Mouse (Mus musculus) spleen, adult 10 weeks (tissue): ENCODE data around the gene Dnm1l. TPM values are rescaled to one million over a fixed set of nuclear protein-coding genes. Genes with fewer than 3 reads are reported as not detected.

Source experiments
- polyA plus RNA-seq: library from polyadenylated mRNA; stranded (reverse); fragments of 350-450 nt; fragmentation: Illumina TruSeq; extraction: RNeasy Lipid Tissue Mini Kit (QIAGEN cat#74804); gene quantifications from one replicate; pipeline ENCODE4 v1.2.3, GENCODE M21; 2015; ENCODE audit warnings: low replicate concordance; ENCODE audit not compliant: insufficient read depth

Dnm1l gene
- polyA plus RNA-seq, result 112 TPM

DNA sequence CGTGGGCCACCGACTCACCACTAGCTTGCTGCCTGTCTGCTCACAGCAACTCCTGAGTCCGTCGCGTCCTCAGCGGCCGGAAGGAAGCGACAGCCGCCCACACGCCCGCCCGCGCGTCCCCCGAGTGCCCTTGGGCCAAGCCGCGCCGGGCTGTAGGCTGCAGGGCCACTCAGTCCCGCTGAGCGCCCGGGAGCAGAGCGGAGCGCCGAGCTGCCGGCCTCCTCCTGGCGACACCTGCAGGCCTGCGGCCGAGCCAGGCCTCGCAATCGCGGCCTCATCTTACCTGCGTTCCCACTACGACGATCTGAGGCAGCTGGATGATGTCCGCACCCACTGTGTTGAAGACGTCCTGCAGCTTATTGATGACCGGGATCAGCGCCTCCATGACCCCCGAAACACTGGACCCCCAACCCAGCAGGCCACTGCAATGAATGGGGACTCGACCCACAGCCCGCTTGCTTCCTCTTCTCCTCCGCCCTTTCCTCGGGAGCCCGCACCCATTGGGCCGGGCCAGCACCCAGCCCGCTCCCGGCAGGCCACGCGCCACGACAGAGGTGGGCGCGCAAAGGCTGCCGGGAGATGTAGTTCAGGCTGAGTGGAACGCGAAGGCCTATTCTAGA is at the start of gene Dnm1l:
Dnm1l (minus strand) TSS at position 479 of the 620 bp plus-strand sequence.

DNA sequence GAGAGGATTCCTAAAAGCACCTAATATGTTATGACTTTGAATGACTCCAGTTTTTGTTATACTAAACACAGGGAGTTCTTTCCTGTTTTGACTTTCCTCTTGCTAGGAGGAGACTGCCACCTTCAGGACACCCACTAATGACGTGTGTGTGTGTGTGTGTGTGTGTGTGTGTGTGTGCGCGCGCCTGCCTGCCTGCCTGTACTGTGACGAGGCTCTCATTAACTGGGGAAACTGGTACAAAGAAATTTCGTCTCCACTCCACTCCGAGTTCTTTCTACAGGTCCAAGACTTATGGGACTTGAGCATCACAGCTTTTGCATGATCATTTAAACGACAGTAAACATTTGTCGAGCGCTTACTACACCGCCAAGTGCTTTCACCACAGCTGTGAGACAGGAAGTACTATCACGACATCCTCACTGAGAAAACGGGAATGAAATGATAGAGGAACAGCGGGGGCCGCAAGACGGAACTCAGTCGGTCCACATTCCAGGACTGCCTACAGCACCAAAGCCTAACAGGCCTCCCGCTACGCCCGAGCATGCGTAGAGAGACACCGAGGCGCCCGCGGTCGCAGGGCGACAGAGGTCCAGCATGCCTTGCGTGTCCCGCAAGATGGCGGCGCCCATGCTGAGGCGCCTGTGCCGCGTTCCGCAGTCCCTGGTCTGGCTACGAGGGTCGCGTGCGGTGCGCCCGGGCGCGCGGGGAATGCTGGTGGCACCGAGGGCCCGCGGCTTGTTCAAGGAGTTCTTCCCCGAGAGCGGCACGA is 56.2 kb downstream of the Dnm1l start, which contains the start of gene Yars2:
Yars2 (plus strand) TSS at position 597 of the 769 bp plus-strand sequence.

Other genes starting within 250 kb of the Dnm1l start
- gene Pkp2, start 145.6 kb downstream of the Dnm1l start, polyA plus RNA-seq, result 0.32 TPM
- gene Yars2, start 56.0 kb downstream of the Dnm1l start, polyA plus RNA-seq, result 23.0 TPM
- 5.2 TPM for gene Fgd4, start 241.6 kb upstream of the Dnm1l start, polyA plus RNA-seq